Mouse (Mus musculus): ENCODE measurements at regions not wholly inside any gene's neighbourhood (a gene's known extent, or its start where the extent isn't known, plus 50 kb on each side); places are given as distances from the start of the nearest gene placed in this dataset.

DNA sequence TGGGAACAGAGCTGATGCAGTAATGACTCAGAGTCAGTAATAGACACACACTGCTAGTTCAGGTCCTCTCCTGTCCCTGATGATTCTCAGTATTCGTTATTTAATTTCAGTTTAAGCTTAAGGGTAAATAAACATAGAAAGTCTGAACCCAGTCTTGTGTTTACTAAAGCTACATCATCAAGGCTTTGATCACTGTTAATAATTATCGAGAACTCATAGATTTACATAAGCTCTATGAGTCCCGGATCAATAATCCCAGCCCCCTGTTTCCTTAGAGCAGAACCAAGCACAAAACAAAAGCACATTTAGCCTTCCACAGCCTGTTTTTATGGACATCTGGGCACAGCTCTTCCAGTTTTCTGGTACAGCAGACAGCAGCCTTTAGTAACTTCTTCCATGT is 59.0 kb upstream of the Ifngr1 start:
- no peak for DNase-seq
- intact Hi-C loops (cut with DNase I): no loop called here

DNA sequence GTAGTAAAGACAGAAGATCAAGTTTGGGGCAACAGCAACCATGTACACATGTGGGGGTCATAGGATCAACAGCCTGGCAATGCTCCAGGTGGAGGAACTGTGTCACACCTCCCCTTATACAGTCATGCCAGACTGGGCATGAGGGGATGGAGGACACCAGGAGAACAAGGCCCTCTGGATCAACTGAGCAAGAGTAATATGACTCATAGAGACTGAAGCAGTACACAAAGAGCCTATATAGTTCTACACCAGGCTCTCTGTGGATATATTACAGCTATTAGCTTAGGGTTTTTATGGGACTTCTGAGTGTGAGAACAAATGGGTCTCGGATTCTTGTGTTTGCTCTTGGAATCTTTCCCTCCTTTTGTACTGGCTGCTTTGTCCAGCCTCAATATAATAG is 57.9 kb upstream of the Ifngr1 start:
- intact Hi-C loops (cut with DNase I): no loop called here
- no peak for DNase-seq

Measured in left cerebral cortex, postnatal 4 days (tissue).